Mouse (Mus musculus) Muller cell, postnatal 12 days (primary cell): Measurements from ENCODE around the gene Abcg4.
"Not testable (repeated sequence)": the region's sequence is repeated elsewhere in the genome, so short reads cannot be mapped to it uniquely, and the experiment has no call there.

Experiments used
- DNase-seq: peaks from one replicate; pipeline ENCODE4 v3.0.0-alpha.2; 2015; ENCODE audit errors: inconsistent ontology term

The Abcg4 gene

DNA sequence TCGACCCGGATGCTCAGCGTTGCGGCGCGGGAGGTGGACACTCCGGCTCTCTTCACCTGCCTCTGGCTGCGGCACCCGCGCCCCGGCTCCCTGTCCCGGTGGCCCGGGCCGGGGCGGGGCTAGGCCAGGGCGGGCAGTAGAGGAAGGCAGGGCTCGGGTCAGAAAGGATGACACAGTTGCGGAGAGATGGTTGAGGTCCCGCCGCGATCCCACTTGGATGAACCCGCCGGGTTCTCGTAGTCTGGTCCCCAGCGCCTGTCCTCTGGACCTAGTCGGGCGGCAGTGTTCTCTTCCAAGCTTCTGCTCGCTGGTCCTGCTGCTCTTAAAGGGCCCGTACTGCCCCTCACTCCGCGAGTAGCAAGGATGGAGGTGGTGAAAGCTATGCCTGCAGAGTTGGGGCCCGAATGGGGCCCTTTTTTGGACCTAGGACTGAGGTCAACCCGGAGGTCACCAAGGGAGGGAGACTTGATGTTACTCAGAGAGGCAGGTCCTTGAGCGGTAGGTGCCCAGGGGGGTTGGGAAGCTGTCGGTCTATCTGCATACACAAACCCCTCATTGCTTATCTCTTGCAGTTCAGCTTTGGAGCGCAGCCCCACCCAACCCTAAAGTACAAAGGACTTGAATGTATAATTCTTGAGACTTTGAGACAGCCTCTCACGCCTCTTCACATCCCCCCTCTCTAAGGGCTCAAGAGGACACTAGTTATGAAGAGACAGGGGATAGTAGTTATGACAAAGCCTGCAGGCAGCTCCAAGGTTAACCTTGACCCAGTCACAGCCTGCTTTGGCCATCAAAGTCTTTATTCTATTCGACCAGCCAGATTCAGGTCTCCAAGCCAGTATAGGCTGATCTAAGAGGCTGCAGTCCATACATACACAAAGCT lies at the start of gene Abcg4:
Abcg4 (minus strand) TSS at position 540 of the 883 bp plus-strand sequence.
- peak; percentile 60 for DNase-seq

- peak; percentile 28 for DNase-seq
These were observed 49.2 kb upstream of the Abcg4 start for GRCm38 (mm10) chr9:44337436-44338169.

DNA sequence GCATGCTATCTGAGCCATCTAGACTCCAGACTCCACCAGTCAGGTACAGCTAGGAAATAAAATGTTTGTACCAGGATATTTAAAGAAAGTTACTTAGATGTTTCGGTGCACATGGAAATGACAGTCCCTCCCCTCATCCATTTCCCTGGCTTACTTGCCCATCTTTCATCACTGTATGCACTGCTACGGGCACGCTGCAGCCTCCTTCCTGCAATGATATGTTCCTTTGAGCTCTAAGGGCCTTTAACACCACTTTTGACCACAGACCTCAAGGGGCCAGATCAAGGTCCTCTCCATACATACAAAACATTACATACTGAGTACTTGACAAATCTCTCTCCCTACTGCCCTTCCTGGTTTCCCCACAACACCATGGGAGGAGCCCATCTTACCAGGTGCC lies 48.5 kb upstream of the Abcg4 start:
- DNase-seq: no peak

- not testable (repeated sequence) for DNase-seq
These were observed 48.1 kb upstream of the Abcg4 start for GRCm38 (mm10) chr9:44336513-44336912.

DNA sequence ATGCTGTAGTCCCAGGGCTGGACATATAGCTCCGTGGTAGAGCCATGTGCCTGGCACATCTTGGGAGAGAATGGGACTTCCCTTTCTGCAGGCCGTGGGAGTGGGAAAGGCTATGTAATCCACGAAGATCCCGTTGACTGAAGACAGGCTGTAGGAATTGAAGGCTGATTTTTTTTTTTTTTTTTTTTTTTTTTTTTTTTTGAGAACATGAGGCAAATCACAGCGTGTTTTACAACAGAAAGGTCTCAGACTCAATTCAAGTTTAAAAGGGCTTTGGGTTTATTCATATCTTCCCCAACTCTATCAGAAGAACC lies 47.6 kb upstream of the Abcg4 start:
- DNase-seq: no peak

GRCm38 (mm10) chr9:44335331-44336092 lies 47.1 kb upstream of the Abcg4 start:
- DNase-seq: peak; percentile 57

- DNase-seq: peak; percentile 99
These were observed 46.2 kb upstream of the Abcg4 start, which contains the start of gene H2afx for GRCm38 (mm10) chr9:44334396-44335330. Gene H2afx (plus strand): TSS chr9:44334694.

- DNase-seq: no peak
These were observed 44.7 kb upstream of the Abcg4 start for GRCm38 (mm10) chr9:44332918-44333638.

DNA sequence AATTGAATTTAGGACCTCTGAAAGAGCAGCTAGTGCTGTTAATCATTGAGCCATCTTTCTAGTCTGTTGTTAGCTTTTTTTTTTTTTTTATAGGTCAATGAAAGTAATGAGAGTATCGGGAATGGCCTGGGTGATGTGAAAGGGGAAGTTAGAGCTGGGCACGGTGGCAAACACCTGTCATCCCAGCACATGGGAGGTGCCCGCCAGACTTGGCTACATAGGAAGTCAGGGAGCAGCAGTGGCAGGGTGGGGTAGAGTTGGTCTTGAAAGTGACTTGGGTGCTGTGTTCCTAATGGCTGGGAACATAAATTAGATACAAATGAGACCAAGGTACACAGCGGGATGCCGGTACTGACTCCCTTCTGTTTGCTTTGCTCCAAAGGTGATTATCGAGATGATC lies 42.3 kb upstream of the Abcg4 start:
- DNase-seq: no peak

DNA sequence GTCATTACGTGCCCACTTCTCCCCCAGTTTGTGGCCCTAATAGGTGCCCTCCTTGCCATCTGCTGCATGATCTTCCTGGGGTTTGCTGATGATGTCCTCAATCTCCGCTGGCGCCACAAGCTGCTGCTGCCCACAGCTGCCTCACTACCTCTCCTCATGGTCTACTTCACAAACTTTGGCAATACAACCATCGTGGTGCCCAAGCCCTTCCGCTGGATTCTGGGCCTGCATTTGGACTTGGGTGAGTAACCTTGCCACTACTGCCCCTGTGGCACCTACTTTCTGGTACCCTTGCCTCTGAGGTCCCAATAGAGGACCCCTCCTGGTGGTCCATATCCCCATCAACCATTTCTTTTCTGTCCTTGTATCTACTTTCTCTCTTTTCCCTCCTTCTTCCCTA lies 39.5 kb upstream of the Abcg4 start:
- no peak for DNase-seq

DNA sequence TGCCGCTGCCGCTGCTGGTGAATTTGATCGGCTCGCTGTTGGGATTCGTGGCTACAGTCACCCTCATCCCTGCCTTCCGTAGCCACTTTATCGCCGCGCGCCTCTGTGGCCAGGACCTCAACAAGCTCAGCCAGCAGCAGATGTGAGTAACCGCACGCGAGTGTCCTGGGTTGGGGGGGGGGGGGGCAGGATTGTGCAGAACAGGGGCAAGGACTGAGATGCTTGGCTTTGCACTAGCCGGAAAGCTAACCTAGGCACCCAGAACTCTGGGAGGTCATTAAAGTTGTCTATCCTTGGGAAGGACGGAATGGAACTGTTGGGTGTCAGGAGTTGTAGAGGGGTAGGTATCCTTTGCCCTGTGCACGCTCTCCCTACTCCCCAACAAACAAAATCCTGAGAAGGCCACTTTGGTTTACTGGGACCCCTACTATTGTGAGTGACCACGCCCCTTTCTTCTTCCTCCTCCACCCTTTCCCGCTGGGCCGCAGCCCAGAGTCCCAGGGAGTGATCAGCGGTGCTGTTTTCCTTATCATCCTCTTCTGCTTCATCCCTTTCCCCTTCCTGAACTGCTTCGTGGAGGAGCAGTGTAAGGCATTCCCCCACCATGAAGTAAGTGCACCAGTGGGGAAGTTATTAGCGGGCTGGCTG lies 38.8 kb upstream of the Abcg4 start:
- peak; percentile 36 for DNase-seq

- peak; percentile 87 for DNase-seq
These were observed 38.1 kb upstream of the Abcg4 start for GRCm38 (mm10) chr9:44326371-44327063.

DNA sequence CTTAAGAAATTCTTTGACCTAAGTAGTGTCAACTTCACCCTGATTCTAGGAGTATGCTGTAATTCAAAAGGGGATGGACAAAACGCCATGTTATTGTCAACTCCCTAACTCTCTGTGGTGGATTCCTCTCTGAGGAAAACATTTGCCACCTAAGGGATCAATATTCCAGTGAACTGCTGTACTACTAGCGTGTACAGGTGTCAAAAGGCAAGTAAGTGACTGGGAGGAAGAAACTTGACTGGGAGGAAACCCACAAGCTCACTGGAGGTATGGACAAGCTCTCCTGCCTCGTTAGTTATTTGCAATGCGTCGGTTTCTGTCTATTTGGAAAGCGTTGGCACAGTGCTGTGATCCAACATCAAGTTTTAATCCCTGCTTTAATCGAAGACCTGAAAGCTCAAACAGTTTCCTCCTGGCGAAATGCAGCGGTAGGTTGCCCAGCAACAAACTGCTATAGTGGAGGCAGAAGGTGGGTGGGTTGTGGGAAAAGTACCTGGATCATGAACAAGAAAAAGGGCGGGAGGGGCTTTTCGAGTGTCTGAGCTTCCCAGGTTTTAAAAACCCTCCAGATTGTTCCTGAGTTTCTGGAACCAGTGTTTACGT lies 37.5 kb upstream of the Abcg4 start, which contains the start of gene Dpagt1:
Dpagt1 (plus strand) TSS at position 252 of the 603 bp plus-strand sequence.
- peak; percentile 27 for DNase-seq

- DNase-seq: not testable (repeated sequence)
These were observed 36.8 kb upstream of the Abcg4 start for GRCm38 (mm10) chr9:44325032-44325767.

DNA sequence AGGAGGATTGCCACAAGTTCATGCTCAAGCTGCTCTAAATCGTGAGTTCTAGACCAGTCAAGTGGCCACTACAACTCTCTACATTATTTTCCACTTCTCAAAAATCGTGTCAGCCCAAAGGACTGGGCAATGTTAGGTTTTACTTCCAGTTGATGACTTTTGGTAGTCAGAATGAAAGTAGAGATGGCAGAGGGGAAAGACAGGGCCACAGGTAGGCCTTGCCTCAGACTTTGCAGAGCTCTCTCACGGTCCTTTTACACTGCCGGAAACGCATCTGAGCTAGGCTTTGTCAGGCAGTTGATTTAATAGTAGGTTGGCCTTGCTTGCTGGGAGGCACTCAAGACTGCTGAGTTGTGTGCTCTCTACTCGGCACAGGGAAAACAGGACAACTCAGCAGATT lies 35.7 kb upstream of the Abcg4 start:
- DNase-seq: no peak

- not testable (repeated sequence) for DNase-seq
These were observed 35.2 kb upstream of the Abcg4 start for GRCm38 (mm10) chr9:44323656-44324055.

DNA sequence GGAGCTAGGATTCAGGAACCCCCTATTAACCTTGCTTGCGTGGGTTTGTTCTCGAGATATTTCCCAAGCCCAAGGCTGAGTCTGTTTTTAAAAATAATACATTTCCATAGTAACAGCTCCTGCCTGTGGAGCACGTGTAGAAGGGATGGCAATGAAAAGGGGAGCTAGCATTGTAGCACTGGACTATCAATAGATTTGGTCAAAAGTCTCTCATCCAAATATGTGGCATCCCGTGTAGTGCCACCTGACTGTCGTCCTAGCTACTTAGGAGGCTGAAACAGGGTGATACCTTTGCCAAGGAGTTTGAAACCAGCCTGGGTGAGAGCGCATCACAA lies 32.4 kb upstream of the Abcg4 start:
- DNase-seq: no peak
